ENCODE assay signal across 8 mouse cellular contexts in the genomic region with DNA sequence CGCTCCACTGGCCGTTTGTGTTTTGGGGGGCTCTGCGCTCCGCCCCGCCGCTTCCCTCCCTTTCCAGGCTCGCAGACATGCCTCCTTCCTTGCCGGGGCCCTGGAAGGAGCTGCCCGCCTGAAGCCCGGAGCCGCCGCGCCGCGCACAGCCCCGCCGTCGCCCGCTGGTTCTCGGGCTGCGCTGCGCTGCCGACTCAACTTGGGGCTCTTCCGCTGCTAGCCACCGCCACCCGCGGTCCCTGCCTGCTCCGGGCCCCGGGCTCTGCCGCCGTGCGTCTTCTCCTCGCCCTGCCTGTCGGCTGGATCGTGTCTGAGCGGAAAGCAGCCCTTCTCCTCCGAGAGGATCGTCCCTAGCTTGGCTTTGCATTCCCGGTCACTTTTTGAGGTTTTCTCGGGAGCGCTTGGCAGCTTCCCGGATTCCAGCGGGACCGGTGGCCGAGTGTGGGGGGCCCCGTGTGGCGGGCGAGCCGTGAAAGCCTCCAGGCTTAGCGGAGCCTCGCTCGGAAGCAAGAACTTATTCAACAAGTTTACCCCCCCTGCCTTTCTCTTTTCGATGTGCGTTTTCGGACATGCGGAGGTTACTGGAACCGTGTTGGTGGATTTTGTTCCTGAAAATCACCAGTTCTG. TPM values are rescaled to one million over a fixed set of nuclear protein-coding genes. Genes with fewer than 3 reads are reported as not detected.
A peak's percentile ranks its signal among the peaks of the same experiment; 100 is the strongest.
DNase-seq lines count a peak whose midpoint lies in the region; ATAC-seq lines count a peak whose summit lies in the region.

No protein-coding gene starts in this region.

- 0% methylated on average over 57 of the region's 57 CpGs for WGBS in kidney, embryonic 15.5 days
- WGBS in embryonic facial prominence, embryonic 13.5 days, result under 1% methylated on average over 57 of the region's 57 CpGs
- WGBS in midbrain, embryonic 12.5 days, result under 1% methylated on average over 57 of the region's 57 CpGs

- peak overlapping the region; percentile 99 for H3K27ac ChIP-seq in kidney, embryonic 15.5 days
- peak overlapping the region; percentile 100 for H3K27ac ChIP-seq in embryonic facial prominence, embryonic 13.5 days
- H3K27ac ChIP-seq in midbrain, embryonic 12.5 days (replicated peaks), result peak overlapping the region; percentile 94

- H3K4me3 ChIP-seq in kidney, embryonic 15.5 days (replicated peaks), result peak overlapping the region; percentile 73
- H3K4me3 ChIP-seq in embryonic facial prominence, embryonic 13.5 days, result peak overlapping the region; percentile 83
- H3K4me3 ChIP-seq in midbrain, embryonic 12.5 days, result peak overlapping the region; percentile 64

- H3K36me3 ChIP-seq in kidney, embryonic 15.5 days, result no peaks in the 10 kb centered on the region
- H3K36me3 ChIP-seq in embryonic facial prominence, embryonic 13.5 days, result no peaks in the 10 kb centered on the region
- H3K36me3 ChIP-seq in midbrain, embryonic 12.5 days, result no peaks in the 10 kb centered on the region

- no peaks in the 10 kb centered on the region for H3K27me3 ChIP-seq in kidney, embryonic 15.5 days
- no peaks in the 10 kb centered on the region for H3K27me3 ChIP-seq in embryonic facial prominence, embryonic 13.5 days
- peaks cover 9% of the 10 kb centered on the region; the same call in 1 of the 2 replicates for H3K27me3 ChIP-seq in midbrain, embryonic 12.5 days

- H3K9ac ChIP-seq in kidney, embryonic 15.5 days, result peak overlapping the region; percentile 91
- peak overlapping the region; percentile 94 for H3K9ac ChIP-seq in embryonic facial prominence, embryonic 13.5 days
- peak overlapping the region; percentile 81 for H3K9ac ChIP-seq in midbrain, embryonic 12.5 days (replicated peaks)

- no peaks in the 10 kb centered on the region for H3K9me3 ChIP-seq in kidney, embryonic 15.5 days (replicated peaks)
- no peaks in the 10 kb centered on the region for H3K9me3 ChIP-seq in embryonic facial prominence, embryonic 13.5 days
- H3K9me3 ChIP-seq in midbrain, embryonic 12.5 days, result no peaks in the 10 kb centered on the region

- H3K4me2 ChIP-seq in kidney, embryonic 15.5 days, result peak overlapping the region; percentile 81
- peak overlapping the region; percentile 83 for H3K4me2 ChIP-seq in embryonic facial prominence, embryonic 13.5 days
- peak overlapping the region; percentile 77 for H3K4me2 ChIP-seq in midbrain, embryonic 12.5 days (replicated peaks)

- ATAC-seq in kidney, embryonic 15.5 days (replicated peaks; ENCODE audit: low FRiP score), result peak; percentile 44; the same call in 1 of the 2 replicates
- ATAC-seq in embryonic facial prominence, embryonic 13.5 days (ENCODE audit: insufficient number of reproducible peaks, insufficient read depth, low FRiP score, low TSS enrichment, low read depth), result peak; percentile 46
- ATAC-seq in midbrain, embryonic 12.5 days (ENCODE audit: low FRiP score, low read depth), result peak; percentile 44

- DNase-seq in kidney, adult 18-20 months, result no peak
- peak; percentile 81 for DNase-seq in Muller cell, postnatal 12 days (ENCODE audit: inconsistent ontology term)
- peak; percentile 0 for DNase-seq in induced T-regulatory cell, adult 2 months (ENCODE audit: low read depth)
- DNase-seq in B cell, adult 2 months, result no peak
- DNase-seq in T-cell, adult 2 months (ENCODE audit: low spot score), result no peak

- H3K4me1 ChIP-seq in kidney, embryonic 15.5 days, result peaks cover 32% of the 10 kb centered on the region
- peaks cover 27% of the 10 kb centered on the region for H3K4me1 ChIP-seq in embryonic facial prominence, embryonic 13.5 days
- H3K4me1 ChIP-seq in midbrain, embryonic 12.5 days, result peaks cover 16% of the 10 kb centered on the region

RNA-seq across cellular contexts. Expression of a gene that starts 0.5 kb away (rescaled TPM):
- 39.9 and 40.4 TPM in 2 replicates for polyA plus RNA-seq in kidney, embryonic 15.5 days (2015; fragmentation: Nextera tagmentation; extraction: Ambion mirVana)
- polyA plus RNA-seq in embryonic facial prominence, embryonic 13.5 days (2015; fragmentation: Nextera tagmentation; extraction: Ambion mirVana), result 34.4 and 37.0 TPM in 2 replicates
- 39.9 and 47.4 TPM in 2 replicates for polyA plus RNA-seq in midbrain, embryonic 12.5 days (2016; fragmentation: Nextera tagmentation; extraction: Ambion mirVana)

Comparison
In these comparisons a context has a peak if more than half of its experiments do, and no peak if none do; other contexts are left out.
1. DNase-seq: peak in Muller cell, postnatal 12 days (single experiment) and induced T-regulatory cell, adult 2 months (single experiment); none in kidney, adult 18-20 months (single experiment), B cell, adult 2 months (0 of 2) and T-cell, adult 2 months (single experiment).
2. Peak in every context shown above with its lines, with median percentiles within 50 percentile points of each other: ATAC-seq, H3K27ac ChIP-seq, H3K4me2 ChIP-seq, H3K4me3 ChIP-seq and H3K9ac ChIP-seq.